ENCODE assay signal across 8 mouse cellular contexts in the genomic region with DNA sequence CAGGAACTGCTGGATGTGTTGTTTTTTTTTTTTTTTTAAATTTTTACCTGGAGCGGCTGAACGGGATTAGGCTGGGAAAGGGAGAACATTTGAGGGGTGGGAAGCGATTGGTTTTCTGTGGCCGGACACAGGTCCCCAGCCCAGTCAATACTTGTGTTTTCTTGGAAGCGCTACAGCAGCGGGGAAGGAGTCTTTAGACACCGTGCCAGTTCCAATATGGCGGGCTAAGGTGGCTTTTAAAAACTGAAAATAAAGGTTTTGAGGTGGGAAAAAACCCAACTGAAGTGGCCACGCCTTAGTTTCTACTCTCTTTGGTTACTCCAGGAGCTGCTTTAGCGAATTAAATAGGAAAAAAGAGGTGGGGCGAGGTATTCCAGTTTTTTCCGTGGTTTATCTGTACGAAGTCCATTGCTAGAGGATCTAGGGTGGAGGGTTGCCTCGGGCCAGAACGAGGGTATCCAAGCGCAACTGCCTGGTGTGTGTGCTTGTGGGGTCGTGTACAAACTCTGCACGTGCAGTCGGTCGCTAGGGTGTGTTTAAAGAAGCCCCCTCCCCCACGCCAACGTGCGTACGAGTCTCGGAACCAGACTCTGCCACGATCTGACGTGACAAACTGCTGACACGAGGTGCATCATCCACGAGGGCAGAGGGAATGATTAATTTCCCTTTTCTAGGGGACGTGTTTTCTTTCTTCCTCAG. TPM values are rescaled to one million over a fixed set of nuclear protein-coding genes. Genes with fewer than 3 reads are reported as not detected.
DNase-seq lines count a peak whose midpoint lies in the region; ATAC-seq and TF ChIP-seq lines count a peak whose summit lies in the region.

No protein-coding gene starts in this region.

- H3K4me2 ChIP-seq in heart, embryonic 12.5 days: peak overlapping the region; percentile 100
- peak overlapping the region; percentile 99 for H3K4me2 ChIP-seq in kidney, embryonic 16.5 days (replicated peaks; ENCODE audit: low read depth, low read length)
- H3K4me2 ChIP-seq in midbrain, postnatal 0 days (ENCODE audit: low read depth, low read length, poor library complexity, severe bottlenecking): peak overlapping the region; percentile 94

- no peak overlapping the region for H3K27ac ChIP-seq in heart, embryonic 12.5 days (ENCODE audit: poor library complexity, severe bottlenecking)
- no peak overlapping the region for H3K27ac ChIP-seq in ES-E14 (ENCODE audit: insufficient read depth, low read depth, low read length, poor library complexity, severe bottlenecking)
- no peak overlapping the region for H3K27ac ChIP-seq in embryonic fibroblast, embryonic 13.5 days (ENCODE audit: insufficient read depth, low read length)
- no peak overlapping the region for H3K27ac ChIP-seq in kidney, embryonic 16.5 days (ENCODE audit: low read length)
- H3K27ac ChIP-seq in midbrain, postnatal 0 days (ENCODE audit: low read depth, low read length): no peak overlapping the region

- H3K4me3 ChIP-seq in heart, embryonic 12.5 days: peak overlapping the region; percentile 65
- H3K4me3 ChIP-seq in ES-E14 (ENCODE audit: insufficient read depth in 1 of 2, low read depth in 1 of 2, low read length in 2 of 2, poor library complexity in 1 of 2, severe bottlenecking in 1 of 2): peak overlapping the region; percentile 71 to 85
- peak overlapping the region; percentile 59 for H3K4me3 ChIP-seq in embryonic fibroblast, embryonic 13.5 days (ENCODE audit: insufficient read depth, low read length)
- peak overlapping the region; percentile 65 for H3K4me3 ChIP-seq in kidney, embryonic 16.5 days (ENCODE audit: low read length)
- H3K4me3 ChIP-seq in midbrain, postnatal 0 days (ENCODE audit: low read depth, low read length): peak overlapping the region; percentile 66

- intact Hi-C loops in heart, postnatal 14 days (cut with DNase I): loop anchor here (5.0 kb wide), 1 partner anchor 684 kb away; no protein-coding TSS in a partner anchor

- peaks cover 18% of the 10 kb centered on the region for H3K4me1 ChIP-seq in heart, embryonic 12.5 days (replicated peaks)
- peaks cover 0 to 3% of the 10 kb centered on the region in 2 experiments; a peak in 1 of 4 replicates for H3K4me1 ChIP-seq in ES-E14 (ENCODE audit: control insufficient read depth in 2 of 2, insufficient read depth in 2 of 2, low read length in 2 of 2, poor library complexity in 1 of 2)
- no peaks in the 10 kb centered on the region for H3K4me1 ChIP-seq in embryonic fibroblast, embryonic 13.5 days (ENCODE audit: control insufficient read depth, insufficient read depth, low read length)
- H3K4me1 ChIP-seq in kidney, embryonic 16.5 days (ENCODE audit: insufficient read depth, low read length): peaks cover 17% of the 10 kb centered on the region
- 0 out of 2 replicates have a peak, but pooled peaks cover 3% of the 10 kb centered on the region for H3K4me1 ChIP-seq in midbrain, postnatal 0 days (ENCODE audit: insufficient read depth, low read length)

- peaks cover 64% of the 10 kb centered on the region for H3K27me3 ChIP-seq in heart, embryonic 12.5 days (replicated peaks)
- H3K27me3 ChIP-seq in kidney, embryonic 16.5 days (ENCODE audit: insufficient read depth, low read length): peaks cover 62% of the 10 kb centered on the region
- H3K27me3 ChIP-seq in midbrain, postnatal 0 days (ENCODE audit: insufficient read depth, low read length): peaks cover 23% of the 10 kb centered on the region

- in situ Hi-C loops in ES-E14 (cut with MboI; ENCODE audit: low sequenced_read_pairs in 2 of 2, unreplicated experiment in 2 of 2): loop anchor here (5.0 kb wide), 1 partner anchor 491 kb away; the partner anchor contains the start of gene 4930412O13Rik (in 2 of the 2)

- H3K9ac ChIP-seq in heart, embryonic 12.5 days: peak overlapping the region; percentile 49; the same call in 1 of the 2 replicates
- H3K9ac ChIP-seq in ES-E14 (ENCODE audit: insufficient read depth, low read depth, low read length, poor library complexity, severe bottlenecking): peak overlapping the region; percentile 58
- H3K9ac ChIP-seq in kidney, embryonic 16.5 days (replicated peaks; ENCODE audit: low read length): peak overlapping the region; percentile 64; the same call in 1 of the 2 replicates
- H3K9ac ChIP-seq in midbrain, postnatal 0 days (replicated peaks; ENCODE audit: low read length, poor library complexity, severe bottlenecking): peak overlapping the region; percentile 1

- no peak for TF ChIP-seq CTCF in embryonic fibroblast, embryonic 13.5 days (IDR thresholded peaks at IDR 0.05; ENCODE audit: borderline replicate concordance, insufficient read depth, low read length)
- no peak for TF ChIP-seq CTCF in midbrain, postnatal 0 days (IDR thresholded peaks at IDR 0.05)

- H3K36me3 ChIP-seq in heart, embryonic 12.5 days: no peaks in the 10 kb centered on the region
- no peaks in the 10 kb centered on the region for H3K36me3 ChIP-seq in ES-E14 (ENCODE audit: control insufficient read depth, insufficient read depth, low read length, poor library complexity, severe bottlenecking)
- H3K36me3 ChIP-seq in kidney, embryonic 16.5 days (ENCODE audit: insufficient read depth, low read length): no peaks in the 10 kb centered on the region
- H3K36me3 ChIP-seq in midbrain, postnatal 0 days (ENCODE audit: insufficient read depth, low read length): no peaks in the 10 kb centered on the region

- no peak for TF ChIP-seq POLR2A in embryonic fibroblast, embryonic 13.5 days (IDR thresholded peaks at IDR 0.05; ENCODE audit: low read depth, low read length)

- WGBS in heart, embryonic 12.5 days: under 1% methylated on average over 30 of the region's 30 CpGs
- WGBS in kidney, embryonic 16.5 days: under 1% methylated on average over 30 of the region's 30 CpGs
- under 1% methylated on average over 30 of the region's 30 CpGs for WGBS in midbrain, postnatal 0 days

- no peak for DNase-seq in heart, postnatal 14 days
- DNase-seq in ES-E14 (ENCODE audit: low read depth, low spot score): no peak
- DNase-seq in midbrain, postnatal 0 days (ENCODE audit: low spot score): peak; percentile 51
- DNase-seq in yolk sac, embryonic 10.5 days (ENCODE audit: low spot score): peak; percentile 21
- DNase-seq in cerebellum, adult 11 months: no peak

- no peaks in the 10 kb centered on the region for H3K9me3 ChIP-seq in heart, embryonic 12.5 days (replicated peaks)
- H3K9me3 ChIP-seq in ES-E14 (ENCODE audit: control insufficient read depth, insufficient read depth, low read depth, low read length): no peaks in the 10 kb centered on the region
- H3K9me3 ChIP-seq in kidney, embryonic 16.5 days (ENCODE audit: low read length): no peaks in the 10 kb centered on the region
- H3K9me3 ChIP-seq in midbrain, postnatal 0 days (ENCODE audit: low read length): no peaks in the 10 kb centered on the region

- ATAC-seq in heart, embryonic 12.5 days (ENCODE audit: insufficient number of reproducible peaks, low FRiP score): no peak
- no peak for ATAC-seq in kidney, embryonic 16.5 days (ENCODE audit: low FRiP score, low TSS enrichment)
- ATAC-seq in midbrain, postnatal 0 days (ENCODE audit: low FRiP score): peak; percentile 21; the same call in 1 of the 2 replicates

TF ChIP-seq in ES-E14, 5 proteins besides CTCF, POLR2A, EP300 and RAD21:
- TF ChIP-seq MAFK (IDR thresholded peaks at IDR 0.05; ENCODE audit: insufficient read depth, low read depth, low read length) (no peak), HCFC1 (IDR thresholded peaks at IDR 0.05; ENCODE audit: borderline replicate concordance, insufficient read depth, low read length) (no peak), ZNF384 (IDR thresholded peaks at IDR 0.05; ENCODE audit: low read depth, low read length) (peak; percentile 46; the same call in 1 of the 2 replicates), CHD2 (IDR thresholded peaks at IDR 0.05; ENCODE audit: low read depth, low read length) (no peak)

RNA-seq across cellular contexts. Expression of gene Sfmbt2, which starts 3.3 kb away (rescaled TPM):
- 2.0 and 2.6 TPM in 2 replicates for polyA plus RNA-seq in heart, embryonic 12.5 days (2016; fragmentation: Nextera tagmentation; extraction: Ambion mirVana)
- under 1 TPM; 0.56 to 0.69 TPM for total RNA-seq in heart, postnatal 14 days (2021)
- total RNA-seq in ES-E14 (2012; rRNA removed): 40.8 and 43.7 TPM in 2 replicates
- polyA plus RNA-seq in embryonic fibroblast, embryonic 13.5 days (2011; ENCODE audit: insufficient read length, low read depth, missing spikeins): 3.1 and 3.7 TPM in 2 replicates
- 1.6 and 1.7 TPM in 2 replicates for polyA plus RNA-seq in kidney, embryonic 16.5 days (2015; fragmentation: Nextera tagmentation; extraction: Ambion mirVana)
- 5.5 and 8.2 TPM in 2 replicates for total RNA-seq in midbrain, postnatal 0 days (2014; rRNA removed)
- polyA plus RNA-seq in midbrain, postnatal 0 days (2015; fragmentation: Nextera tagmentation; extraction: Ambion mirVana): 4.6 and 5.3 TPM in 2 replicates

Comparison
In these comparisons a context has a peak if more than half of its experiments do, and no peak if none do; other contexts are left out.
1. H3K9ac ChIP-seq: peak in every context shown above with its lines; median percentile 64 in kidney, embryonic 16.5 days; 58 in ES-E14; 49 in heart, embryonic 12.5 days; 1 in midbrain, postnatal 0 days.
2. DNase-seq: peak in midbrain, postnatal 0 days (single experiment) and yolk sac, embryonic 10.5 days (single experiment); none in heart, postnatal 14 days (0 of 2), ES-E14 (single experiment) and cerebellum, adult 11 months (single experiment).
3. Peak in every context shown above with its lines, with median percentiles within 50 percentile points of each other: H3K4me2 ChIP-seq and H3K4me3 ChIP-seq.